Mouse (Mus musculus) ovary, adult 10 weeks (tissue): ENCODE measurements around the gene Krtap17-1. TPM values are rescaled to one million over a fixed set of nuclear protein-coding genes. Genes with fewer than 3 reads are reported as not detected.

Experiments
- polyA plus RNA-seq: library from polyadenylated mRNA; stranded (reverse); fragments of 350-450 nt; fragmentation: Illumina TruSeq; extraction: RNeasy Lipid Tissue Mini Kit (QIAGEN cat#74804); gene quantifications from one replicate; pipeline ENCODE4 v1.2.3, GENCODE M21; 2014

Gene Krtap17-1
- not detected for polyA plus RNA-seq

GRCm38 (mm10) chr11:99993620-99994383 is at the start of gene Krtap17-1:
TSS of gene Krtap17-1 (minus strand) at chr11:99993994.

GRCm38 (mm10) chr11:100041454-100041853 is 47.7 kb upstream of the Krtap17-1 start, which contains the start of gene Krt34:
TSS of gene Krt34 (minus strand) at chr11:100041554.

GRCm38 (mm10) chr11:100029768-100030167 is 36.0 kb upstream of the Krtap17-1 start, which contains the start of gene Krt33b:
TSS of gene Krt33b (minus strand) at chr11:100029868.

GRCm38 (mm10) chr11:100016112-100016511 is 22.3 kb upstream of the Krtap17-1 start, which contains the start of gene Krt33a:
TSS of gene Krt33a (minus strand) at chr11:100016212.

GRCm38 (mm10) chr11:99986180-99986647 is 7.6 kb downstream of the Krtap17-1 start, which contains the start of gene Krtap16-1:
TSS of gene Krtap16-1 (minus strand) at chr11:99986597.

GRCm38 (mm10) chr11:99978953-99979352 is 14.8 kb downstream of the Krtap17-1 start, which contains the start of gene Krtap29-1:
TSS of gene Krtap29-1 (minus strand) at chr11:99979053.

GRCm38 (mm10) chr11:99948175-99948574 is 45.6 kb downstream of the Krtap17-1 start, which contains the start of gene Krtap9-5:
TSS of gene Krtap9-5 (plus strand) at chr11:99948475.

Other genes with a start within 250 kb of the Krtap17-1 start
- gene Gm11595, start 221.1 kb downstream of the Krtap17-1 start, polyA plus RNA-seq = not detected
- gene Krtap4-8, start 213.3 kb downstream of the Krtap17-1 start, polyA plus RNA-seq = not detected
- gene Krtap4-9, start 208.8 kb downstream of the Krtap17-1 start, polyA plus RNA-seq = not detected
- gene Gm11596, start 200.5 kb downstream of the Krtap17-1 start, polyA plus RNA-seq = not detected
- gene Gm11569, start 195.1 kb downstream of the Krtap17-1 start, polyA plus RNA-seq = not detected
- not detected for gene Gm11554, start 189.5 kb downstream of the Krtap17-1 start, polyA plus RNA-seq
- not detected for gene Krtap4-13, start 184.1 kb downstream of the Krtap17-1 start, polyA plus RNA-seq
- not detected for gene Gm11564, start 178.3 kb downstream of the Krtap17-1 start, polyA plus RNA-seq
- not detected for gene 2300003K06Rik, start 155.9 kb downstream of the Krtap17-1 start, polyA plus RNA-seq
- not detected for gene Krtap4-16, start 142.4 kb downstream of the Krtap17-1 start, polyA plus RNA-seq
- not detected for gene Gm11568, start 136.1 kb downstream of the Krtap17-1 start, polyA plus RNA-seq
- gene Gm11559, start 129.5 kb downstream of the Krtap17-1 start, polyA plus RNA-seq = not detected
- gene Krtap9-1, start 120.6 kb downstream of the Krtap17-1 start, polyA plus RNA-seq = not detected
- gene Gm11567, start 114.8 kb downstream of the Krtap17-1 start, polyA plus RNA-seq = not detected
- not detected for gene Krtap31-1, start 86.1 kb downstream of the Krtap17-1 start, polyA plus RNA-seq
- not detected for gene Gm11565, start 79.2 kb downstream of the Krtap17-1 start, polyA plus RNA-seq
- not detected for gene Krtap31-2, start 57.7 kb downstream of the Krtap17-1 start, polyA plus RNA-seq
- gene Krtap9-5, start 45.5 kb downstream of the Krtap17-1 start, polyA plus RNA-seq = not detected
- gene Krtap29-1, start 14.9 kb downstream of the Krtap17-1 start, polyA plus RNA-seq = not detected
- not detected for gene Krtap16-1, start 7.4 kb downstream of the Krtap17-1 start, polyA plus RNA-seq
- gene Krt33a, start 22.2 kb upstream of the Krtap17-1 start, polyA plus RNA-seq = not detected
- gene Krt33b, start 35.9 kb upstream of the Krtap17-1 start, polyA plus RNA-seq = not detected
- not detected for gene Krt34, start 47.6 kb upstream of the Krtap17-1 start, polyA plus RNA-seq
- not detected for gene Krt31, start 56.6 kb upstream of the Krtap17-1 start, polyA plus RNA-seq
- gene Krt32, start 94.2 kb upstream of the Krtap17-1 start, polyA plus RNA-seq = not detected
- gene Krt35, start 102.2 kb upstream of the Krtap17-1 start, polyA plus RNA-seq = not detected
- not detected for gene Krt36, start 111.6 kb upstream of the Krtap17-1 start, polyA plus RNA-seq
- gene Krt13, start 127.6 kb upstream of the Krtap17-1 start, polyA plus RNA-seq = not detected
- gene Krt15, start 141.9 kb upstream of the Krtap17-1 start, polyA plus RNA-seq = not detected
- gene Krt19, start 154.7 kb upstream of the Krtap17-1 start, polyA plus RNA-seq = 5.7 TPM
- not detected for gene Krt9, start 199.3 kb upstream of the Krtap17-1 start, polyA plus RNA-seq
- gene Krt14, start 213.6 kb upstream of the Krtap17-1 start, polyA plus RNA-seq = not detected